Mouse (Mus musculus) skeletal muscle tissue, postnatal 0 days (tissue): ENCODE measurements around the gene Ctla4. TPM values are rescaled to one million over a fixed set of nuclear protein-coding genes. Genes with fewer than 3 reads are reported as not detected.

ENCODE experiments used
- polyA plus RNA-seq: library from polyadenylated mRNA; unstranded; fragments of >200 nt; fragmentation: Nextera tagmentation; extraction: Ambion mirVana; gene quantifications from 2 replicates; pipeline ENCODE4 v1.2.1, GENCODE M21; 2015

Gene Ctla4
- polyA plus RNA-seq = not detected in 2 replicates

GRCm38 (mm10) chr1:60886981-60887380 is at the start of gene Ctla4:
Gene Ctla4 (plus strand): TSS chr1:60887000.

Other genes with a start within 250 kb of the Ctla4 start
- gene Cd28, start 170.2 kb upstream of the Ctla4 start, polyA plus RNA-seq = 0.44 and 0.65 TPM in 2 replicates
- 0.17 and 0.19 TPM in 2 replicates for gene Icos, start 90.9 kb downstream of the Ctla4 start, polyA plus RNA-seq